Mouse (Mus musculus): ENCODE results near the gene Adam19. TPM values are rescaled to one million over a fixed set of nuclear protein-coding genes. Genes with fewer than 3 reads are reported as not detected.

Adam19 gene
- 4.0 and 4.5 TPM in 2 replicates for polyA plus RNA-seq (2015; fragmentation: Nextera tagmentation; extraction: Ambion mirVana)

- TF ChIP-seq CTCF (IDR thresholded peaks at IDR 0.05; ENCODE audit: low read depth) = peak; percentile 28
- peak; percentile 25; the same call in 1 of the 2 replicates for ATAC-seq
- WGBS = 2% methylated on average over 50 of the region's 51 CpGs
These were observed at the start of gene Adam19 for GRCm38 (mm10) chr11:46055896-46056769. Gene Adam19, plus strand, starts transcription at chr11:46055992.

GRCm38 (mm10) chr11:46016061-46016460 lies 39.7 kb upstream of the Adam19 start:
- Histone ChIP-seq H3K9me3 (ENCODE audit: control insufficient read depth) (no peaks in the 10 kb centered on the region), H3K4me3 (ENCODE audit: low read depth, low read length) (no peak overlapping the region), H3K27me3 (replicated peaks; ENCODE audit: control insufficient read depth, insufficient read depth, low read length) (no peaks in the 10 kb centered on the region), H3K9ac (ENCODE audit: low read depth, low read length) (no peak overlapping the region), H3K36me3 (ENCODE audit: control insufficient read depth, insufficient read depth) (no peaks in the 10 kb centered on the region), H3K27ac (ENCODE audit: low read depth, low read length) (no peak overlapping the region), H3K4me1 (replicated peaks; ENCODE audit: control insufficient read depth, insufficient read depth, low read length) (no peaks in the 10 kb centered on the region), H3K4me2 (replicated peaks; ENCODE audit: low read depth) (no peak overlapping the region)
- TF ChIP-seq CTCF (IDR thresholded peaks at IDR 0.05; ENCODE audit: low read depth) = peak; percentile 86
- WGBS = 23% methylated on average over 6 of the region's 6 CpGs
- ATAC-seq = no peak

More at GRCm38 (mm10) chr11:46055896-46056769, at the start of gene Adam19:
- H3K9ac ChIP-seq (ENCODE audit: low read depth, low read length) = peak within 1 kb of the TSS; percentile 68
- H3K4me1 ChIP-seq (replicated peaks; ENCODE audit: control insufficient read depth, insufficient read depth, low read length) = no peaks in the 10 kb centered on the region
- peaks cover 21% of the 10 kb centered on the region for H3K27me3 ChIP-seq (replicated peaks; ENCODE audit: control insufficient read depth, insufficient read depth, low read length)
- H3K36me3 ChIP-seq (ENCODE audit: control insufficient read depth, insufficient read depth) = peaks cover 5% of the 10 kb centered on the region; the same call in 1 of the 2 replicates
- H3K4me2 ChIP-seq (replicated peaks; ENCODE audit: low read depth) = peak within 1 kb of the TSS; percentile 61
- H3K4me3 ChIP-seq (ENCODE audit: low read depth, low read length) = peak within 1 kb of the TSS; percentile 55
- H3K27ac ChIP-seq (ENCODE audit: low read depth, low read length) = peak within 1 kb of the TSS; percentile 79
- H3K9me3 ChIP-seq (ENCODE audit: control insufficient read depth) = no peaks in the 10 kb centered on the region

GRCm38 (mm10) chr11:46020246-46020645 lies 35.5 kb upstream of the Adam19 start:
- no peaks in the 10 kb centered on the region for H3K27me3 ChIP-seq (replicated peaks; ENCODE audit: control insufficient read depth, insufficient read depth, low read length)
- no peak for TF ChIP-seq CTCF (IDR thresholded peaks at IDR 0.05; ENCODE audit: low read depth)
- no peak overlapping the region for H3K9ac ChIP-seq (ENCODE audit: low read depth, low read length)
- H3K36me3 ChIP-seq (ENCODE audit: control insufficient read depth, insufficient read depth) = no peaks in the 10 kb centered on the region
- H3K4me3 ChIP-seq (ENCODE audit: low read depth, low read length) = no peak overlapping the region
- ATAC-seq = no peak
- H3K4me1 ChIP-seq (replicated peaks; ENCODE audit: control insufficient read depth, insufficient read depth, low read length) = no peaks in the 10 kb centered on the region
- no peak overlapping the region for H3K27ac ChIP-seq (ENCODE audit: low read depth, low read length)
- 88% methylated on average over 1 of the region's 1 CpGs for WGBS
- no peak overlapping the region for H3K4me2 ChIP-seq (replicated peaks; ENCODE audit: low read depth)
- H3K9me3 ChIP-seq (ENCODE audit: control insufficient read depth) = no peaks in the 10 kb centered on the region

- Histone ChIP-seq H3K9me3 (ENCODE audit: control insufficient read depth) (no peaks in the 10 kb centered on the region), H3K27me3 (replicated peaks; ENCODE audit: control insufficient read depth, insufficient read depth, low read length) (no peaks in the 10 kb centered on the region), H3K9ac (ENCODE audit: low read depth, low read length) (no peak overlapping the region), H3K4me3 (ENCODE audit: low read depth, low read length) (no peak overlapping the region), H3K27ac (ENCODE audit: low read depth, low read length) (no peak overlapping the region), H3K36me3 (ENCODE audit: control insufficient read depth, insufficient read depth) (no peaks in the 10 kb centered on the region), H3K4me2 (replicated peaks; ENCODE audit: low read depth) (no peak overlapping the region), H3K4me1 (replicated peaks; ENCODE audit: control insufficient read depth, insufficient read depth, low read length) (no peaks in the 10 kb centered on the region)
- no peak for TF ChIP-seq CTCF (IDR thresholded peaks at IDR 0.05; ENCODE audit: low read depth)
- ATAC-seq = no peak
These were observed 33.9 kb upstream of the Adam19 start for GRCm38 (mm10) chr11:46021850-46022249.

- Histone ChIP-seq H3K4me1 (replicated peaks; ENCODE audit: control insufficient read depth, insufficient read depth, low read length) (no peaks in the 10 kb centered on the region), H3K4me2 (replicated peaks; ENCODE audit: low read depth) (no peak overlapping the region), H3K9me3 (ENCODE audit: control insufficient read depth) (no peaks in the 10 kb centered on the region), H3K9ac (ENCODE audit: low read depth, low read length) (no peak overlapping the region), H3K36me3 (ENCODE audit: control insufficient read depth, insufficient read depth) (no peaks in the 10 kb centered on the region), H3K27me3 (replicated peaks; ENCODE audit: control insufficient read depth, insufficient read depth, low read length) (no peaks in the 10 kb centered on the region), H3K27ac (ENCODE audit: low read depth, low read length) (no peak overlapping the region), H3K4me3 (ENCODE audit: low read depth, low read length) (no peak overlapping the region)
- 75% methylated on average over 6 of the region's 6 CpGs for WGBS
- TF ChIP-seq CTCF (IDR thresholded peaks at IDR 0.05; ENCODE audit: low read depth) = no peak
- ATAC-seq = no peak
These were observed 32.8 kb upstream of the Adam19 start for GRCm38 (mm10) chr11:46022983-46023382.

- Histone ChIP-seq H3K4me3 (ENCODE audit: low read depth, low read length) (no peak overlapping the region), H3K4me1 (replicated peaks; ENCODE audit: control insufficient read depth, insufficient read depth, low read length) (no peaks in the 10 kb centered on the region), H3K9me3 (ENCODE audit: control insufficient read depth) (no peaks in the 10 kb centered on the region), H3K27ac (ENCODE audit: low read depth, low read length) (no peak overlapping the region), H3K4me2 (replicated peaks; ENCODE audit: low read depth) (no peak overlapping the region), H3K9ac (ENCODE audit: low read depth, low read length) (no peak overlapping the region), H3K27me3 (replicated peaks; ENCODE audit: control insufficient read depth, insufficient read depth, low read length) (no peaks in the 10 kb centered on the region), H3K36me3 (ENCODE audit: control insufficient read depth, insufficient read depth) (no peaks in the 10 kb centered on the region)
- no peak for ATAC-seq
- WGBS = 52% methylated on average over 7 of the region's 7 CpGs
- no peak for TF ChIP-seq CTCF (IDR thresholded peaks at IDR 0.05; ENCODE audit: low read depth)
These were observed 29.8 kb upstream of the Adam19 start for GRCm38 (mm10) chr11:46025962-46026392.
